Mouse (Mus musculus) urinary bladder, postnatal 14 days (tissue): ENCODE measurements around the gene Ube2k.

Experiments
- DNase-seq: peaks from one replicate; pipeline ENCODE4 v3.0.0; 2021; ENCODE audit warnings: low spot score

Ube2k gene

GRCm38 (mm10) chr5:65538121-65538520 lies 1.1 kb downstream of the Ube2k start:
- no peak for DNase-seq

GRCm38 (mm10) chr5:65538829-65539228 lies 1.8 kb downstream of the Ube2k start:
- DNase-seq, result no peak

- DNase-seq, result no peak
Measured at GRCm38 (mm10) chr5:65539786-65540185, 2.8 kb downstream of the Ube2k start.

GRCm38 (mm10) chr5:65541889-65542288 lies 4.9 kb downstream of the Ube2k start:
- DNase-seq, result no peak

- DNase-seq, result no peak
Measured at GRCm38 (mm10) chr5:65543491-65543890, 6.5 kb downstream of the Ube2k start.

GRCm38 (mm10) chr5:65544616-65545015 lies 7.6 kb downstream of the Ube2k start:
- DNase-seq, result no peak

- no peak for DNase-seq
Measured at GRCm38 (mm10) chr5:65549677-65550076, 12.6 kb downstream of the Ube2k start.

GRCm38 (mm10) chr5:65557109-65557508 lies 20.1 kb downstream of the Ube2k start:
- no peak for DNase-seq

GRCm38 (mm10) chr5:65561125-65561893 lies 24.3 kb downstream of the Ube2k start:
- DNase-seq, result no peak

GRCm38 (mm10) chr5:65565486-65565885 lies 28.5 kb downstream of the Ube2k start:
- DNase-seq, result no peak

GRCm38 (mm10) chr5:65574876-65575275 lies 37.8 kb downstream of the Ube2k start:
- no peak for DNase-seq

- DNase-seq, result no peak
Measured at GRCm38 (mm10) chr5:65575896-65576295, 38.9 kb downstream of the Ube2k start.

GRCm38 (mm10) chr5:65578545-65578944 lies 41.5 kb downstream of the Ube2k start:
- DNase-seq, result no peak

GRCm38 (mm10) chr5:65586291-65586690 lies 49.3 kb downstream of the Ube2k start:
- DNase-seq, result no peak

- DNase-seq, result no peak
Measured at GRCm38 (mm10) chr5:65590199-65590598, 53.2 kb downstream of the Ube2k start.

- no peak for DNase-seq
Measured at GRCm38 (mm10) chr5:65592421-65592820, 55.4 kb downstream of the Ube2k start.

- DNase-seq, result no peak
Measured at GRCm38 (mm10) chr5:65599681-65600080, 62.6 kb downstream of the Ube2k start.

GRCm38 (mm10) chr5:65606820-65607219 lies 69.8 kb downstream of the Ube2k start:
- DNase-seq, result no peak

- no peak for DNase-seq
Measured at GRCm38 (mm10) chr5:65609769-65610168, 72.7 kb downstream of the Ube2k start.

- DNase-seq, result no peak
Measured at GRCm38 (mm10) chr5:65610541-65610940, 73.5 kb downstream of the Ube2k start.

GRCm38 (mm10) chr5:65613152-65613924 lies 76.3 kb downstream of the Ube2k start:
- DNase-seq, result no peak

- no peak for DNase-seq
Measured at GRCm38 (mm10) chr5:65624340-65624739, 87.3 kb downstream of the Ube2k start.

- DNase-seq, result no peak
Measured at GRCm38 (mm10) chr5:65638896-65639295, 101.9 kb downstream of the Ube2k start.
